Mouse (Mus musculus): ENCODE results near the gene Wdr75.

DNA sequence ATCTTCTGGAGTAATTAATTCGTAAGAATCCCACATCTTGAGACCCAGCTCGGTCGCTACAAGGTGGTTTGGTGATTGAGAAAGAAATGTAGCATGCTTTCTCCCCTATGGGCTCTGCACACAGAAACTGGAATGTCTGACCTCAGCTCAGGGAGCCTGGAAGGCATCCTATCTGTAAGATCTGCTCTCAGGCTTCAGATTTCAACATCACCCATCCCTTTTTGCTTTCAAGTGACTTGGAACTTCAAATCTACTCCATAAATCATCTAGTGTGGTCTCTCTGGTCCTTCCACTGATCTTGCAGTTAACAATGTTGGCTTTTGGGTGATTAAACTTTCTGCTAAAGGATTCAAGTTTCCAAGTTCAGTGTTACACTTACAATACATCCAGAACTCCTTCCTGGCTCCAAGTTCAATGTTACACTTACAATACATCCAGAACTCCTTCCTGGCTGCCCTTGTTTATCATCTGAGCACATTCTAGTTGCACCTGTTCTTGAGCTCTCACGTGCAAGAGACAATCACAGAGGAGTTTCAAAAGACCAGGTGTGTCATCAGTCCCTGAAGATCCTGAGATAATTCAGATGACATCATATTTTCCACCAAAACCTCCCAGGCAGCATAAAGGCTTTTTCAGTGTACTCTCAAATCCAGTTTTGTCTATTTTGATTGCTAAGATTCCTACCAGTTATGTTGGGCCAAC lies 40.5 kb downstream of the Wdr75 start:
- TF ChIP-seq CTCF (IDR thresholded peaks at IDR 0.05; ENCODE audit: low read depth, low read length) (no peak), GATA1 (IDR thresholded peaks at IDR 0.05; ENCODE audit: borderline replicate concordance, low read length) (no peak), TAL1 (conservative IDR thresholded peaks at IDR 0.05; ENCODE audit: low read depth, low read length) (no peak), POLR2AphosphoS5 (IDR thresholded peaks at IDR 0.05; ENCODE audit: insufficient replicate concordance, low read depth, low read length) (no peak)
